Mouse (Mus musculus) olfactory bulb, adult 2 months (tissue): Measurements from ENCODE around the gene Myog. TPM values are rescaled to one million over a fixed set of nuclear protein-coding genes. Genes with fewer than 3 reads are reported as not detected.

Source experiments
- H3K27ac ChIP-seq: fragments of 200-500 bp; 2 replicates; pipeline ENCODE4 v1.5.1; 2012; ENCODE audit warnings: low read depth, low read length; ENCODE audit not compliant: insufficient read depth
- H3K4me1 ChIP-seq: fragments of 200-500 bp; 2 replicates; pipeline ENCODE4 v1.6.1; 2012; ENCODE audit warnings: low read length; ENCODE audit not compliant: control insufficient read depth, insufficient read depth
- H3K4me3 ChIP-seq: fragments of 200-500 bp; 2 replicates; pipeline ENCODE4 v1.5.1; 2012; ENCODE audit warnings: mild to moderate bottlenecking, low read depth, low read length, moderate library complexity; ENCODE audit not compliant: insufficient read depth
- CTCF ChIP-seq: fragments of 200-500 bp; IDR thresholded peaks from 2 replicates; pipeline ENCODE4 v1.5.1; 2012; ENCODE audit warnings: low read depth, mild to moderate bottlenecking, low read length, moderate library complexity; ENCODE audit not compliant: insufficient read depth
- POLR2A ChIP-seq: fragments of 200-500 bp; IDR thresholded peaks from 2 replicates; pipeline ENCODE4 v1.6.1; 2012; ENCODE audit warnings: mild to moderate bottlenecking, low read depth, low read length, moderate library complexity; ENCODE audit not compliant: insufficient read depth
- WGBS: fragments of 180-500 bp; shearing (Covaris S2); methylation state at CpG from one replicate; pipeline ENCODE4 v1.1.7; 2018; 5-methylcytosine and 5-hydroxymethylcytosine counted together
- polyA plus RNA-seq: library from polyadenylated mRNA; stranded (reverse); fragments of >200 nt; gene quantifications from 2 replicates; pipeline ENCODE4 v1.2.4, GENCODE M21; 2012; ENCODE audit warnings: low replicate concordance; ENCODE audit not compliant: missing spikeins, insufficient read depth, insufficient read length

The Myog gene
- polyA plus RNA-seq, 1 experiment, result not detected

- 86% methylated on average over 5 of the region's 5 CpGs for WGBS
- Histone ChIP-seq H3K4me3 (no peak overlapping the region), H3K4me1 (peaks cover 21% of the 10 kb centered on the region), H3K27ac (no peak overlapping the region)
- TF ChIP-seq POLR2A (no peak), CTCF (no peak)
These were observed 52.0 kb downstream of the Myog start for GRCm38 (mm10) chr1:134341641-134342277.

Other genes starting within 250 kb of the Myog start
- 111 and 168 TPM in 2 replicates for gene Btg2, start 210.9 kb upstream of the Myog start, polyA plus RNA-seq
- gene Chit1, start 178.7 kb upstream of the Myog start, polyA plus RNA-seq, result not detected in 2 replicates
- gene Chil1, start 107.8 kb upstream of the Myog start, polyA plus RNA-seq, result not detected in 2 replicates
- gene Mybph, start 96.5 kb upstream of the Myog start, polyA plus RNA-seq, result not detected in 2 replicates
- gene Adora1, start 54.6 kb upstream of the Myog start, polyA plus RNA-seq, result not detected in 2 replicates
- not detected in 2 replicates for gene Ppfia4, start 42.9 kb downstream of the Myog start, polyA plus RNA-seq
- not detected in 2 replicates for gene Tmem183a, start 72.0 kb downstream of the Myog start, polyA plus RNA-seq
- not detected in 2 replicates for gene 4933406M09Rik, start 96.0 kb downstream of the Myog start, polyA plus RNA-seq
- not detected in 2 replicates for gene Cyb5r1, start 115.6 kb downstream of the Myog start, polyA plus RNA-seq
- gene Adipor1, start 125.4 kb downstream of the Myog start, polyA plus RNA-seq, result not detected in 2 replicates
- gene Klhl12, start 165.5 kb downstream of the Myog start, polyA plus RNA-seq, result not detected in 2 replicates
- not detected in 2 replicates for gene Rabif, start 204.7 kb downstream of the Myog start, polyA plus RNA-seq